Comparison of ENCODE assay signal across 9 mouse cellular contexts in the genomic region with DNA sequence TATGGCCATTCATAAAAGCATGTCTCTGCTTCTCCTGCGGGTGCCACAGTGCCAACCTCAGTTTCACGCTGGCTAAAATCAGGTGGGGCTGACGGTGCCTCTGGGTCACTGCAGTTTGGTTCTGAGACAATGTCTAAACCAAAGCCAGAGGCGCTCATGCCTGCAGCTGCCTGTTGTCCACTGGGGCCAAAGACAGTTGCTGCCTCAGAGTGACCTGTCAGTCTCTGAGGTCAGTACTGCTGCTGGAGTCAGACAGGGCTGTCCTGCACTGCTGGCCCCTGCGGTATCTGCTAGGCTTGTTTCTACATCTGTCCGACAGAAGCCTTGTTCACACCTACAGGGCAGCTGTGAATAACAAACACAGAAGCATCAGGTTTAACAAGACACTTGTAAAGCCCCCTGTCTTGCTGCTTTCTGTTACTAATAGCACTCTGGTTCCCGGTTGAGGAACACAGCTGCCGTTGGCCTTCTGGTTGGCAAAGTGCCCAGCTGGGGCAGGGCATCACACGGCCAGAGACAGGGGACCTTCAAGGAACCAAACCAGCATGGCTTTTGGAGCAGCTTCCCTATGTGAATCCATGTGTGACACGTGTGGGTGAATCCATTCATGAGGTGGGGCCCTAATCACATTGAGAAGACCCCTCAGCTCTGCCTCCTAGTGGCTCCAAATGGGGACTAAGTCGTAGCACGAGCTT.
DNase-seq lines count a peak whose midpoint lies in the region.
"Had no signal": no experiment of that assay in that cellular context is flagged by ENCODE, and none has a peak within 500 bp of the region (broad histone marks: within the 10 kb centered on the region; RNA-seq: fewer than 3 reads in every experiment).

No protein-coding gene starts in this region.

- peak; percentile 68 for DNase-seq in heart, postnatal 4 days
- DNase-seq in heart, adult 9 months (ENCODE audit: low spot score in 2 of 2): no peak
- peak; percentile 27 for DNase-seq in lung, postnatal 14 days
- DNase-seq in lung, adult 18-20 months: no peak
- peak; percentile 77 for DNase-seq in adrenal gland, postnatal 14 days
- peak; percentile 46 to 64 for DNase-seq in lung, postnatal 4 days
- no peak for DNase-seq in urinary bladder, postnatal 36 days (ENCODE audit: low spot score in 2 of 2)
- DNase-seq: kidney, adult 9 months; liver, embryonic 13.5 days had no signal

Comparison
In these comparisons a context has a peak if more than half of its experiments do, and no peak if none do; other contexts are left out.
1. DNase-seq: peak in heart, postnatal 4 days (single experiment), lung, postnatal 14 days (single experiment), adrenal gland, postnatal 14 days (single experiment) and lung, postnatal 4 days (2 of 2); none in heart, adult 9 months (0 of 2), lung, adult 18-20 months (0 of 2) and urinary bladder, postnatal 36 days (0 of 2).